Mouse (Mus musculus): Measurements from ENCODE around the gene Ostf1. TPM values are rescaled to one million over a fixed set of nuclear protein-coding genes. Genes with fewer than 3 reads are reported as not detected.

The Ostf1 gene
- total RNA-seq, 2 experiments from 2014 or later: 38.8 to 63.0 TPM

DNA sequence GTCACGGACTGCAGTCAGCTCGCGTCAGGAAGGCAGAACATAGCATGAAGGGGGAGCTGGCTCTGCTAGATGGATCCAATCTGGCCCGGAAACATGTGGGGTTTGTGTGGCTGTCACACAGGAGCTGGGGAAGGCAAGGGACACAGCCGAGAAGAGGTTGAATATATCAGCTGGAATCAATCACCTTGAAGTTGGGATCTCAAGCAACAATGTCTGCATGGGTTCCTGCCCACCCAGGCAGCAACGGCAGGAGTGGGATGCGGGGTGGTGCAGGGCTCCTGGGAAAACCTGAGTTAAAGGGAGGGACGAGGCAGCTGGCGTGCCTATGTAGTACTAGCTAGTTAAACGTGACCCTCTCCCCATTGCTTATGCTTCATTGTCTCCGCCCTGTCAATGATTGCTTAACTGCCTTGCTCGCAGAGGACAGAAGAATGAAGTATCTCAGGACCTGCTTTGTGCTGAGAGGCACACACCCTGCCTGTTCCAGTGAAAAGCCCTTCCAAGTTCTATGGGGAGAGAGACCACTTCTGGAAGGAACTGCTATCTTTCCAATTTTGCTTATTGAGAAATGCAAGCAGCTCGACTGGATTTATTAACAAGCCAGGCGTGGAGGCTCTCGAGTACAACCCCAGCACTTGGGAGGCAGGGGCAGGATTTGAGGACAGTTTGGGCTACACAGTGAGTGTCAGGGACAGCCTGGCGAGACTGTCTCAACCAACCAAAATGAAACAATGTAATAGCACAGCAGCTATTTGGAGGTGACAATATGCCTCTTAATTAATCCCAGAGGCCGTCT lies 53.2 kb downstream of the Ostf1 start:
- ATAC-seq (replicated peaks; ENCODE audit: low FRiP score, low TSS enrichment, poor library complexity, severe bottlenecking): no peak

DNA sequence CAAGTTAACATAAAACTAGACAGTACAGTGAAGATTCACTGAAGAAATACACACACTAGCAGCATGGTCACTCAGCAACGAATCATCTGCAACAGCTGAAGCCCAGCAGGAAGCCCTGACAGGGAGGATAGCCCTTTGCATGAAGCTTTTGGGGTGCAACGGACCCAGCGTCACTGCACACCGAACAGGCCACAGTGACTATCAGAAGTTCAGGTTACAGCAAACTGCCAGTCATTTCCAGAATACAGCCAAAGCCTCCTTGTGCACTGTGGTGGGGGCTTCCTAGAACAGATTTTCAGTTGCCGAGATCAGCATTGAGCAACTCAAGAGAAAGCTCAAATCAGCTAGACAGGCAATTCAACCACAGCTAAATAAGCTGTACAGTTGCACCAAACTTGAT lies 54.3 kb downstream of the Ostf1 start:
- ATAC-seq (replicated peaks; ENCODE audit: low FRiP score, low TSS enrichment, poor library complexity, severe bottlenecking): no peak

DNA sequence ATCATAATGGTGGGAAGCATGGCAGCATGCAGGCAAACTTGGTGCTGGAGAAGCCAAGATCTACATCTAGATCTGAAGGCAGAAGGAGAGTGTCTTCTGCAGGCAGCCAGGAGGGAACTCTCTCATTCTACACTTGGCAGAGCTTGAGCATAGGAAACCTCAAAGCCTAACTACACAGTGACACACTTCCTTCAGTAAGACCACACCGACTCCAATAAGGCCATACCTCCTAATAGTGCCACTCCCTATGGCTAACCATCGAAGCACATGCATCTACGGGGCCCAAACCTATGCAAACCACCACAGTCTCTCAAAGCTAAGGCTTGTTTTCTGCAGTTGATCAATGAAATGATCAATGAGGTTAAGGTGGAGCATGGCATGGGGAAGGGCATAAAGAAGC lies 55.7 kb downstream of the Ostf1 start:
- no peak for ATAC-seq (replicated peaks; ENCODE audit: low FRiP score, low TSS enrichment, poor library complexity, severe bottlenecking)

DNA sequence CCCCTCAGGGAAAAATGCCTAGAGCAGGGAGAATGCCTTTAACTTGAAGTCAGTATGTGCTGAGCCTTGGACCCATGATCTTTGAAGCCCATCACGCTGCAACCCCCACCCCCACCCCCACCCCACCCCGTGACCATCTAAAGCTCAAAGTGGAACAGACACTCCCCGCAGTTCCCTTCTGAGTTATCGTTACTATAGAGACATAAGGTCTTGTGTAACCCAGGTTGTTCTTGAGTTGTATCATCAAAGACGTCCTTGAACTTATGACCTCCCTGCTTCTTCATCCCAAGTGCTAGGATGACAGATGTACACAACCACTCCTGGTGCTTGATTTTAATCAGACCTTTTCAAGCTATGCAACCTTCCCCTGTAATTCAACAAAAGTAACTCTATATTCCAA lies 57.7 kb downstream of the Ostf1 start:
- ATAC-seq (replicated peaks; ENCODE audit: low FRiP score, low TSS enrichment, poor library complexity, severe bottlenecking): no peak

DNA sequence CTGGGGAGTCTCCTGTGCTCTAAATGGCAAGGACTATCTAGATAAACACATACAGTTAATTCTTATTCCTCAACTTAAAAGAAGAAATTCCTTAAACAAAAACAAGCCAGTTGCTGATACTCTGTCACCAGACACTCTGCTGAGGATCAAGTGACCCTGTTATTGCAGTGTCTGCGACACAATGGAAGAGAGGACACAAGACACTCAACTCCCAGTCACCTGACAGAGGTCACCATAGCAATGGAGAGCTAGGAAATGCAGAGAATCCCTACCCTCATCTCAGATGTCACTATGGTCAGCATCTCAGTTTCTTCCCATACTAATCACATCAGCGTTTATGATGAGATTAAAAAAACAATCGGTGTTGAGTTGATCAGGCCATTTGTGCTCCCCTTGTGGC lies 58.2 kb downstream of the Ostf1 start:
- ATAC-seq (replicated peaks; ENCODE audit: low FRiP score, low TSS enrichment, poor library complexity, severe bottlenecking): no peak

DNA sequence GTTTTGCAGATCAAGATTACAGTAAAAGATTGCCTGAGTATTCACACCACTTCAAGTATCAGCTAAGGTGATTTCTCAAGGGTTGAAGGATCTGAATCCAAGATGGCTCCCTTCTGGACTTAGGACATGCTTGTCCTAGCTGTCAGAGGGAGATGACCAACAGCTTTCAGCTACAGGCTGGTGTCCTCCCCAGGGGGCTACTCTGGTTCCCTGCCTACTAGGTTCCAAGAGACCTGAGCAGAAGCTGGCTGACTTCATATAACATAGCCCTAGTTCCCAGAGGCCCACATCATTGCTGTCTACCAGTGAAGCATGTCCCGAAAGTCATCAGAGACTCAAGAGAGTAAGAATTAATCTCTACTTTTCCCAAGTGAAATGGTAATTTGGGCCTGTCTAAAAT lies 62.1 kb downstream of the Ostf1 start:
- ATAC-seq (replicated peaks; ENCODE audit: low FRiP score, low TSS enrichment, poor library complexity, severe bottlenecking): no peak

DNA sequence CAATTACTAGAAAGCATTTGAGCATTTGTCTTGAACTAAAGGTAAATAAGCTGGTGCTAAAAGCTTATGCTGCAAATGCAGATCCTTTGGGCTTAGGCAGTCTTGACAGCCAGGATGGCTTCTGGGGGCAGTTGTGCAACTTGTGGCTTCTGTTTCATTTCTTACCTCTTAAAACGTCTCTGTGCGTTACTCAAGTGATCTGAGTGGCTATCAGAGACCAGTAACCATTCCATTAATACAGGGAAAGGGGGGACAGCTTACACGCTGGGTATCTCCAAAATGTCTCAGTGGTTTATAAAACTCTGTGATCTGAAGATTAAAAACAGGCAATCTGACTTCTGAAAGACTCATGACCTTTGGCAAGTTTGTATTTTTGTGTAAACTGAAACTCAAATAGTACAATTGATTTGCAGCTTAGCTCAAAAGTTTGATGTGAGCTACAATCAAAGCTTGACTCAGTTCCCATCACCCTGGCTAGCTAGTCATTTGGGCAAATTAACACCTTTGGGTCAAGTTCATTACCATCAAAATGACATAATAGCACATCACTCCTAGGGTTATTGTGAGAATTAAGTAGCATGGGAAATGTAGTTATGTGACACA lies 62.7 kb downstream of the Ostf1 start:
- ATAC-seq (replicated peaks; ENCODE audit: low FRiP score, low TSS enrichment, poor library complexity, severe bottlenecking): no peak

DNA sequence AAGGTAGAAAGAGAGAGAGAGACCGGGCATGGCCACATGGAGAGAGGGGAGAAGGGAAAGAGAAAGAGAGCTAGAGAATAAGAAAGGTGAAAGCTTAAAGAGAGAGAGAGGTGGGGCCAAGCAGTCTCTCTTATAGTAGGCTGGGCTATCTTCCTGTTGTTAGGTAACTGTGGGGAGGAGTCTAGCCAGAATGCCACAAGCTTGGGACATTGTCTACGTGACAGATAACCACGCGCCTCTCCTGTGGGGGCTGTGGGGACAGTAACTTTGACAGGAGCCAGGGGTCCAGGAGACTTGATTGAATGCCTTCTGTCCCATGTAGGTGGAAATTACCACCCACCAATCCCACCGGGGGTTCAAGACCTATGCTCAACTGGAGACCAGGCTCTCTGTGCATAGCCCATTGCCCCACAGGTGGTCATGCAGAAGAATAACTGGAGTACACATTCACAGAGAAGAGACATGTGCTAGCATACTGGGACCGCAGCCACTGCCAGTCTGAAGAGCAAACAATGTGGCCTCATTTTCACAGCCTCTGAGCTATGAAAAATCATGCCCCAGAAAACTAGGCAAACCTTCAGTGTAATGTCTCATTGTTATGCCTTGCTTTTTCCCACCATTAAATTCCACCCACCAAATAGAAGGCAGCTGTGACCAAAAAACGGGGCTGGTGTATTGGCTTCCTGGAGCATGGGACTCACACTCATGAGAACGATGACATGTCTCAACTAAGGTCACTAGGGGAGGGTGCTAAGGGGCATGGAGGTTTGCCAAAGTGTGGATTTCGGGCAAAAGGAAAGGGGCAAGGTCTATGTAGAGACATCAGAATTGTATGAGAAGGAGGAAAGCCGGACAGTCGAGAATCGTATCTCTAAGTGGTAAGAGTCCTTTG lies 63.4 kb downstream of the Ostf1 start:
- no peak for ATAC-seq (replicated peaks; ENCODE audit: low FRiP score, low TSS enrichment, poor library complexity, severe bottlenecking)

DNA sequence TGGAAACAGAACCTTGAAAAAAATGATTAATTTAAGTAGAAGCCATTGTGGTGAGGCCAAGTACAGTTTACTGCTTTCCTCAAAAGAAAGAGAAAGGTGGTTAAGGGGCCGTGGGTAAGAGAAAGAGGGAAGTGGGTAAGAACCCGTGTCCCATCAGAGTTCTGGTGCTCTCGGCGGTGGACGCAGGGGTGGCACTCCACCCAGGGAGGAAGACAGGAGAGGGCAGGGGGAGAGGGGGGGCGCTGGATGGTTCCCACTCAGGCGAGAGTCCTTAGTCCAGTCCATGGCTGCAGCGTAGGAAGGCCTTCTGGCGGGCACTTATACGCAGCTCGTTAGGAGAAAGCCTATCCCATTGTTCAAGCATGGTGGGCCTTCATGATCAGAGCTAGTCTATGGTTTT lies 64.1 kb downstream of the Ostf1 start:
- ATAC-seq (replicated peaks; ENCODE audit: low FRiP score, low TSS enrichment, poor library complexity, severe bottlenecking): no peak

DNA sequence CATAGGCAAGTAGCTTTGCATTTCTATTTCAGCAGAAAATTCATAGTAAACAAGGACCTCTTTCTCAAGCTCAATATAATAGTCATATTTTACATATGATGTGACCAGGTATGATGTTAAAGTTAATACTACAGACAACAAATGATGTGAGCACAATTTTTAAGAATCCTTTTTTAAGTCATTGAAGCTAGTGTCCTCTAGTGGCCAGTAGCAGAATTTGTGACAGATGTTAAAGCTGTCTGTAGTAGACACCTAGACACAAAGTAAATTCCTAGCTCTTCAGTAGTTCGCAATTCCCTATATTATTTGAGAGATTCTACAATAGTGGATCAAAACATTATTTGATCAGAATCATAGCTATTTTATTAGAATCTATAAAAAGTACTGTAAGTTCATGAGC lies 73.9 kb downstream of the Ostf1 start:
- no peak for ATAC-seq (replicated peaks; ENCODE audit: low FRiP score, low TSS enrichment, poor library complexity, severe bottlenecking)

DNA sequence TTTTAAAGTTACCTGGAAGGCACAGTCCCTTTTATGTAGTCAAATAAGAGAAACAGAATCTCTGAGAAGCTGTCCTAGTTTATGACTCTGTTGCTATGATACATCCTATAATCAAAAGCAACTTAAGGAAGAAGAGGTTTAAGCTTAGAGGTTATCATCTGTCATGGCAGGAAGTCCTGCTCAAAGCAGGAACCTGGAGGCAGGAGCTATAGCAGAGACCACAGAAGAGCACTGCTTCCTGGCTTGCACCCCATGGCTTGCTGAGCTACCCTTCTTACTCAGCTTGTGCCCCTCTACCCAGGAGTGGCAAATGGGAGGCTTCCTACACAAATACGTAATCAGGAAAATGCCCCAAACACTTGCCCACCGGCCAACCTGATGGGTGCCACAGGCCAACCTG lies 76.0 kb downstream of the Ostf1 start:
- ATAC-seq (replicated peaks; ENCODE audit: low FRiP score, low TSS enrichment, poor library complexity, severe bottlenecking): no peak

DNA sequence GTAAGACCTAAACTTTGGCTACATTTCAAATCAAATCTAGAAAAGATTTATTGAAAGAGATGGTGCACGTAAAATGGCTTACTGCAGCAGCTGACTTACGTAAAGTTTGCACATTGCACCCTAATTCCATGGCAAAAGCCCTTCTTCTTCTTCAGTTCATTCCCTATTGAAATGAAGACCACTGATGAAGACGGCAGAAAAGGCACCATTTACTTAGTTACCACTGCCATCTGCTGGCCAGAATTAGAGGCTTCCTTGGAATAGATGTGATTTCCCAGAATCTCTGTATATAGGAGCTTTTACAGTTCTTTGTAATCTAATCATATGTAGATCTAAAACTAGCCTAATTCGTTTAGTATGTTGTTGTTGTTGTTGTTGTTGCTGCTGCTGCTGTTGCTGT lies 83.0 kb downstream of the Ostf1 start:
- 0 out of 2 replicates have a peak, but pooled peaks have one; percentile 44 for ATAC-seq (replicated peaks; ENCODE audit: low FRiP score, low TSS enrichment, poor library complexity, severe bottlenecking)

Other genes starting within 250 kb of the Ostf1 start
- gene Nmrk1, start 127 bp upstream of the Ostf1 start, total RNA-seq (2014; fragmentation: Nextera tagmentation): 7.0 and 9.5 TPM in 2 replicates
- gene Nmrk1, start 127 bp upstream of the Ostf1 start, total RNA-seq (2017): 8.3 and 11.0 TPM in 2 replicates
- gene Carnmt1, start 38.9 kb upstream of the Ostf1 start, total RNA-seq (2014; fragmentation: Nextera tagmentation): 39.9 and 65.9 TPM in 2 replicates
- 57.4 and 65.4 TPM in 2 replicates for gene Carnmt1, start 38.9 kb upstream of the Ostf1 start, total RNA-seq (2017)
- 45.4 and 48.0 TPM in 2 replicates for gene D030056L22Rik, start 81.4 kb upstream of the Ostf1 start, total RNA-seq (2014; fragmentation: Nextera tagmentation)
- gene D030056L22Rik, start 81.4 kb upstream of the Ostf1 start, total RNA-seq (2017): 32.3 and 35.8 TPM in 2 replicates
- gene Trpm6, start 118.2 kb upstream of the Ostf1 start, total RNA-seq (2014; fragmentation: Nextera tagmentation): not detected in 2 replicates
- gene Trpm6, start 118.2 kb upstream of the Ostf1 start, total RNA-seq (2017): not detected in 2 replicates

All from megakaryocyte-erythroid progenitor cell, adult 5-6 weeks (primary cell).